Mouse (Mus musculus): ENCODE measurements around the gene Gm6268.

Gene Gm6268

GRCm38 (mm10) chrX:36400980-36401379 is at the start of gene Gm6268:
Gene Gm6268, plus strand, starts transcription at chrX:36401280.
- TF ChIP-seq GATA4 (IDR thresholded peaks at IDR 0.05; ENCODE audit: insufficient replicate concordance, low read length): no peak

- TF ChIP-seq GATA4 (IDR thresholded peaks at IDR 0.05; ENCODE audit: insufficient replicate concordance, low read length): no peak
These were observed 48.6 kb upstream of the Gm6268 start for GRCm38 (mm10) chrX:36352446-36352845.

- no peak for TF ChIP-seq GATA4 (IDR thresholded peaks at IDR 0.05; ENCODE audit: insufficient replicate concordance, low read length)
These were observed 15.7 kb upstream of the Gm6268 start for GRCm38 (mm10) chrX:36385340-36385739.

GRCm38 (mm10) chrX:36389971-36390370 is 11.1 kb upstream of the Gm6268 start:
- TF ChIP-seq GATA4 (IDR thresholded peaks at IDR 0.05; ENCODE audit: insufficient replicate concordance, low read length): no peak

GRCm38 (mm10) chrX:36390503-36390902 is 10.6 kb upstream of the Gm6268 start:
- no peak for TF ChIP-seq GATA4 (IDR thresholded peaks at IDR 0.05; ENCODE audit: insufficient replicate concordance, low read length)

GRCm38 (mm10) chrX:36392672-36393071 is 8.4 kb upstream of the Gm6268 start:
- no peak for TF ChIP-seq GATA4 (IDR thresholded peaks at IDR 0.05; ENCODE audit: insufficient replicate concordance, low read length)

GRCm38 (mm10) chrX:36393279-36393678 is 7.8 kb upstream of the Gm6268 start:
- no peak for TF ChIP-seq GATA4 (IDR thresholded peaks at IDR 0.05; ENCODE audit: insufficient replicate concordance, low read length)

GRCm38 (mm10) chrX:36402316-36402715 is 1.2 kb downstream of the Gm6268 start:
- TF ChIP-seq GATA4 (IDR thresholded peaks at IDR 0.05; ENCODE audit: insufficient replicate concordance, low read length): no peak

GRCm38 (mm10) chrX:36419153-36419552 is 18.1 kb downstream of the Gm6268 start:
- TF ChIP-seq GATA4 (IDR thresholded peaks at IDR 0.05; ENCODE audit: insufficient replicate concordance, low read length): no peak

- no peak for TF ChIP-seq GATA4 (IDR thresholded peaks at IDR 0.05; ENCODE audit: insufficient replicate concordance, low read length)
These were observed 33.9 kb downstream of the Gm6268 start for GRCm38 (mm10) chrX:36434993-36435392.

GRCm38 (mm10) chrX:36437932-36438331 is 36.9 kb downstream of the Gm6268 start:
- TF ChIP-seq GATA4 (IDR thresholded peaks at IDR 0.05; ENCODE audit: insufficient replicate concordance, low read length): no peak

All from liver, adult (tissue).